Mouse (Mus musculus) left cerebral cortex, postnatal 36 days (tissue): ENCODE measurements around the gene Ak4. TPM values are rescaled to one million over a fixed set of nuclear protein-coding genes. Genes with fewer than 3 reads are reported as not detected.
"Not testable (repeated sequence)": the region's sequence is repeated elsewhere in the genome, so short reads cannot be mapped to it uniquely, and the experiment has no call there.

Experiments used
- DNase-seq, 2 experiments: peaks; one replicate each; pipeline ENCODE4 v3.0.0; 2021 to 2022; ENCODE audit warnings: low spot score in 2 of 2, mixed read lengths in 1 of 2
- intact Hi-C: fragments of 180-260 bp; cut with DNase I; formaldehyde crosslinking; loops from one replicate; pipeline ENCODE4 v1.15.1; 2025
- total RNA-seq, 2 experiments: library from RNA; stranded (reverse); gene quantifications; 2 replicates each; pipeline ENCODE4 v1.2.3; 2021

Gene Ak4
- total RNA-seq, 2 experiments from 2014 or later = 34.2 to 40.7 TPM

DNA sequence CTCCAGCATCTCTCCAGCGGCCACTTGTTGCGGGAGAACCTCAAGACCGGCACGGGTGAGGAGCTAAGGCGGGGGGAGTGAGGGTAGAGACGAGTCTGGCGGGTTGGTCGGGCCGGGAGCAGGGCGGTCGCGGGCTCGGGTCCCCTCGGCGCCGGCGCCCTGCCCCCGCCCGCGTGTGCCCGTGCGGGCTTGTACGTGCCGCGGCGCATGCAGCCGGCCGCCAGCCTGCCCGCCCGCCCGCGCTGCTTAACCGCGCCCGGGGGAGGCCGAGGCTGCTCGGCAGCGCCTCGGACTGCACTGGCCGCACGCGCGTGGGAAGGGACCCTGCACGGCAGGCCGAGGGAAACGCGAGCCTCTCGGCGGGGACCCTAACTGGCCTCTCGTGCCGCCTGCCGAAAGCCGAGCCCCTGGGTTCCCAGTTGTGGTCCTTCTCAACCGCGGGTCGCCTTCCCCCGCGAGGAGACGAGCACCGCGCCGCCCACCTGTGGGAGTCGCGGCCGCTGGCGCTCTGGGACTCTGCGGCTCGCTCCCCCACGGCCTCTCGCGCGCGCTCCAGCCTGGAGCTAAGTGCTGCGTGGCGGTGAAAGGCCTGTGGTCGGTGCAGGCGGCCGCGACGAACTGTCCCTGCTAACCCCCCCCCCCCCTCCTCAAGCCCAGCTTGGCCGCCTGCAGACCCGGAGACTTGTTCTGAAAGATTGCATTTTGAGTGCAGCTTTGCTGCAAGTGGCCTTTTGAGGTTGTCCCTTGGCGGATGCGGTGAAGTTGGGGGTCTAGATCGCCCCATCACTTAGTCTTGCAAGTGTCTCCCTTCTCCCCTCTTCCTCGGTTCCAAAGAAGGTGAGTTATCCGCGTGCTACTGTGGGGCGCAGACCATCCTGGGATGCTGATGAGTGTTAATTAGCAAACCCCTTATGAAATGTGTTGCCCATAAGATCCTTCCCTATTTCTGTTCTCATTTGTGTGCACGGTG is 1.1 kb downstream of the Ak4 start:
- DNase-seq = peak; percentile 24 to 55
- intact Hi-C loops = loop anchor here (5.0 kb wide), 1 partner anchor 32 kb away; no protein-coding TSS in a partner anchor

GRCm38 (mm10) chr4:101422996-101423395 is 3.9 kb downstream of the Ak4 start:
- DNase-seq = no peak
- intact Hi-C loops = no loop called here

GRCm38 (mm10) chr4:101423571-101423970 is 4.5 kb downstream of the Ak4 start:
- intact Hi-C loops = no loop called here

GRCm38 (mm10) chr4:101424495-101424894 is 5.4 kb downstream of the Ak4 start:
- no peak for DNase-seq
- intact Hi-C loops = no loop called here

More at GRCm38 (mm10) chr4:101423571-101423970, 4.5 kb downstream of the Ak4 start:
- no peak for DNase-seq

GRCm38 (mm10) chr4:101425119-101425518 is 6.0 kb downstream of the Ak4 start:
- intact Hi-C loops = no loop called here
- no peak for DNase-seq

GRCm38 (mm10) chr4:101425666-101426065 is 6.6 kb downstream of the Ak4 start:
- intact Hi-C loops = no loop called here
- no peak for DNase-seq

GRCm38 (mm10) chr4:101426566-101426965 is 7.5 kb downstream of the Ak4 start:
- intact Hi-C loops = no loop called here
- no peak for DNase-seq

DNA sequence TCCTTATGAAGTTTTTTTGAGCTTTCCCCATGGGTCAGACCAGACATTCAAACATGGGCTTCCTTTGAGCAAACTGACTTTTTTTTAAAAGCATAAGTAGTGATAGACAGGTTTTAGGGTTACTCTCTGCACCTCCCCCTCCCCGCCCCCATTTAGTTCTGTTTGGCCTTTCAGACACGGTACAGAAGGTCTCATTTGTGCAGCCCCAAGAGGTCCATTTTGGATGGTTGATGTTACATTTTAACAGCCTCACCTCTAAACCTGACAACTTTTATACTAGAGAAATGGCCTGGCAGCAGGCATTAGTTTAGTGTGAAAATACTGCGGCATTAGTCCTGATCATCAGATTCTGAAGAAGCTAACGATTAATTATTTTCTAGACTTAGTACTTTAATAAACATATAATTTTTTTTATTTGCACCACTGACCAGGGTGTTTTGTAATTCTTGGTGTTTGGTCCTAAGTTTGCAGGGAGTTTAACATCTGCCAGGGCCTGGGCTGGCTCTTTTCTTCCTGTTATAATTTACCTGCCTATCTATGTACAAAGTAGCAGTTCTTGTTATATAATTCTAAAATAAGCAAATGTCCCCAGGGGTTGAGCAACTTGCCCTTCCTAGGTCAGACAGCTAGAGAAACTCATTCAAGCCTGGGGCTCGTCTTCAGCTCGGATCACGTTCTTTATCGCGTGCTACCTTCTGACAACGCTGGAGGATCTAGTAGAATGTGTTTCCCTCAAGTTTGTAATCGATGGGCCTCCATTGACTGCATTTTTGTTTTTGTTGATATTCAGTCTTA is 9.0 kb downstream of the Ak4 start:
- no peak for DNase-seq
- intact Hi-C loops = no loop called here

- intact Hi-C loops = no loop called here
- no peak for DNase-seq
Measured at GRCm38 (mm10) chr4:101429073-101429472, 10.0 kb downstream of the Ak4 start.

DNA sequence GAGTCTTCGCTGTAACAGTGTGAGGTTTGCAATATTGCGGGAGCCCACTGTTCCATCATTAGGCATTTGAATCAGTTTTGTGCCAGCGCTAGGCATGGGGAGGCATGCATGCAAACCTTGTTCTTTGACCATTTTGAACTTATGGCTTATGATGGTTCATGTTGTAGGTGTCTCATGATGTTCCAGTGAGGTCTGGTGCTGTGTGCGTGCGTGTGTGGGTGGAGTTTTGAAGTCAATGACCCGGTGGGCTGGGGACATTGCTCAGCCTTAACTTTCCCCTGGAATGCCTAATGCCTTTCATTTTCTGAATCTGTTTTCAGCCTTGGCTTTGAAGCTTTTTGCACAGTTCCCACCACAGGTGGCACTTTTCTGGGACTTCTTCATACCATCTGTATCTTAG is 10.9 kb downstream of the Ak4 start:
- DNase-seq = no peak
- intact Hi-C loops = no loop called here

GRCm38 (mm10) chr4:101436761-101437512 is 17.9 kb downstream of the Ak4 start:
- DNase-seq = peak; percentile 78 to 83
- intact Hi-C loops = no loop called here

DNA sequence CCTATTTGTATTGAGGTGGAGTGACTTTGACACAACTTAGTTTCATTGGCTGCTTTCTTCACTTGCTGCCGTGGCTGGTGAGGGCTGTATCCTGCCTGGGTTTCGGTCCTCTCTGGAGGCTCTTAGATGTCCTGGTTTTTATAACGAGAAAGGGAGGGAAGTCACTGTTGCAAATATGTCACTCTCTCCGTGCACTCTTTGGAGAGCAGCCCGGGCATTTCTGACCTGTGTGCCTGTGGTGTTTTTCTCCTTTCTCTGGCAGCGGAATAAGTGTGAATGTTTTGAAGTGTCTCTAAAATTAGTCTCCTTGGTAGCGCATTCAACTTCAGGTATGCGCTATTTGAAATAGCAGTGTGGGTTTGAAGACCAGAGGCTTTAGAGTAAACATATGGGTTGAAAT is 19.2 kb downstream of the Ak4 start:
- intact Hi-C loops = no loop called here
- DNase-seq = no peak

DNA sequence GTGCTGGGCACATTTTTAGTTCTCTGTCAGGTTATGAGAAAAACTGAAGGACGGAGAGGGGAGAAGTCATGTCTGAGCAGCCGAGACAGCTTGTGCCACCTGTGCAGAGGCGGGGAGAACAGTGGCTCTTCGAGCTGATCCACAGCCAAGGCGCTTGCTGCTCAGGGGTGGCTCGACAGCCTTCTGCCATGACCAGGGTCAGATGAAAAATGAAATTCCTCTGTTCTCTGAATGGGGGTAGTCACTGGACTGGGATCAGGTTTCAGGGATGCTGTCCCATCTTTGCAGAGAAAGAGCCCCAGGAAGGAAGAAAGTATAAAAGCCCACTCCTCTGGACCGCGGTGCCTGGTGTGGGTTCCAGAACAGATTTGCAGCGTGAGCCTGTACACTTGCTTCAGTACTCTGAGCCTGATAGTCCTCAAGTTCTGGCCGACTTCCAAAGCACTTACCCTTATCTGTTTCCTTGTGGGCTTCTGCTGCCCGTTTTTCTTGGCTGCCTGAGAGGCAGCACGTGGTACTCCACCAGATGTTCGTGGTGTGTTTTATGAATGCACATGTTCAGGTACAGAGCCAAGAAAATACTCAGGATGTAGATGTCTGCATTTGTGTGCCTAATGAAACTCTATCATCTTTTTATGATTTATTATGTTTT is 20.8 kb downstream of the Ak4 start:
- DNase-seq = no peak

DNA sequence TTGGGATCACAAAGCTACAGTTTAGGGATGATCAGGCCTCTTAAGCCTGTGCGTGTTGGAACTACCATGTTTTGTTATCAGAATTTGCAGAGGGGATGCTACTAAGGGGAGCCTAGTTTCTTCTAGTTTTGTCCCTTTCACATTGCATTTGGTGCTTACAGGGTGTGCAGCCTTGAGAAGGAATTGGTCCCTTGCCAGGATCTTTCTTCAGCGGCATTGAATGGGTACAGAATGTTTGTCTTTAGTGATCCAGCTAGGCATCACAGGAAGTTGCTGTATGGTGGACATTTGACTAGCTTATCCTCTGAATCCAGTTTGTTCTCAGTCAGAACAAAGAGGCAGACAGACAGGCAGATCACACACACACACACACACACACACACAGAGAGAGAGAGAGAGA is 23.7 kb downstream of the Ak4 start:
- intact Hi-C loops = no loop called here

More for the DNA sequence above, 20.8 kb downstream of the Ak4 start:
- intact Hi-C loops = no loop called here

GRCm38 (mm10) chr4:101443419-101443991 is 24.4 kb downstream of the Ak4 start:
- no peak for DNase-seq
- intact Hi-C loops = no loop called here

More for the DNA sequence above, 23.7 kb downstream of the Ak4 start:
- DNase-seq = no peak

DNA sequence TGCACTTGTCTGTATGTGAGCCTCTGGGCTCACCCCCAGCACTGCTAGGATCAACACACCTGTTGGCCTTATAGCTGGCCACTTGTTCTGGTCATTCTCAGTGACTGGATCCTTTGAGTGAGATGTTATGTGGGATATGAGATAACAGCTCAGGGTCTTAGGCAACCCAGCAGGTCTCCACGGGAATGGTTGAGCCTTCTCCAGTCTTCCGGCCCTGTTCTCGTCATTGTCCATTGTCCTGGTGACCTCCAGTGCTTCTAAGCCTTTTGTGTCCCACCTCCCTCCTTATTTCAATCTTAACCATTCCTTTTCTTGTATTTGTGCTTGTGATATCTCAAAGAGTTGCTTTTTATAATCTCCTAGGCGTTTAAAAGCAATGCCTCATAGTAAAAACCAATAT is 26.6 kb downstream of the Ak4 start:
- intact Hi-C loops = no loop called here
- DNase-seq = no peak

DNA sequence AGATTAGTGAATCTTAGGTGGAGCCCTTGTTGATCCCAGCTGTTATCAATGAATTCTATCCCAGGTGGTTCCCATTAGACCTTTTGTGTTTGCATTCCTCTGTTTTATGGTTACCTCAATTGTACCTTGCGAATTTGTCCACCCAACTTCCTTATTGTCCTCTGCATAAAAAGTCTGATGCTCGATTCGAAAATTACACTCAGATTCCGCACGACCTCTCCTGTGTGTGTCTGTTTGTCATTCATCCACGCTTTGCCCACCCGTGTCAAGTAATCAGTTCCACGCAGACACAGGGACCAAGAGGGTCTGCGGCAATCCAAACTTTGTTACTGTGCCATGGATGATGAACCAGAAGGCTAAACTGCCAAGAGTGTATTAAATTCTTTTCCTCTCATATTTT is 27.5 kb downstream of the Ak4 start:
- DNase-seq, intact Hi-C loops: not testable (repeated sequence)

GRCm38 (mm10) chr4:101448701-101449100 is 29.6 kb downstream of the Ak4 start:
- DNase-seq = no peak
- intact Hi-C loops = no loop called here

DNA sequence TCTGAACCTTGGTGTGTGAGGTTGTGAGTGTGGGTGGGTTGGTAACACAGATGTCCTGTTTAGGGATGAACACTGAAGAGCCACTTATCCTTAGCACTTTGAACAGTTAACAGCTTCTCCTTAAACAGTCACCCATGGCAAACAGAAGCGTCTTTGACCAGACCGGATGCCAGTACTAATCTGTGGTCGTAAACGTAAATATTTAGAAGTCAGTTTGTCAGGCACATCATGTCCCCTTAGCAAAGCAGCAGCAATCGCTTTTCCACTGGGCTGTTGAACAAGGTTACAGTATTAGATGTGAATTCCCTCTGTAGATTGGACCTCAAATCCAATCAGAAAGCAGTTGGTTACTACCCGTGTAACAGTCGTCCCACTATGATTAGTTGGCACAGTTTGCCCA is 30.3 kb downstream of the Ak4 start:
- DNase-seq = no peak

More for the DNA sequence above, 30.3 kb downstream of the Ak4 start:
- intact Hi-C loops = no loop called here
